Mouse (Mus musculus) liver, postnatal 0 days (tissue): ENCODE measurements around the gene Slc6a6. TPM values are rescaled to one million over a fixed set of nuclear protein-coding genes. Genes with fewer than 3 reads are reported as not detected.

Source experiments
- ATAC-seq: fragments of 200-750 bp; cut with Nextera tagmentation; 2 replicates; pipeline ENCODE4 v1.8.0; 2017; ENCODE audit warnings: mild to moderate bottlenecking, moderate library complexity
- DNase-seq: peaks from one replicate; pipeline ENCODE4 v3.0.0-alpha.2; 2016
- H3K27ac ChIP-seq: fragments of 300-500 bp; sonication (generic); 2 replicates; pipeline ENCODE4 v1.5.1; 2014; ENCODE audit warnings: antibody characterized with exemption, moderate library complexity, mild to moderate bottlenecking, low read depth
- H3K27me3 ChIP-seq: fragments of 300-500 bp; sonication (generic); 2 replicates; pipeline ENCODE4 v1.6.1; 2014; ENCODE audit warnings: low read length, control low read depth, mixed read lengths; ENCODE audit not compliant: insufficient read depth
- H3K36me3 ChIP-seq: fragments of 300-500 bp; sonication (generic); replicated peaks from 2 replicates; pipeline ENCODE4 v1.6.1; 2014; ENCODE audit warnings: mild to moderate bottlenecking, control low read depth, low read length, moderate library complexity, mixed read lengths; ENCODE audit not compliant: insufficient read depth
- H3K4me1 ChIP-seq: fragments of 300-500 bp; sonication (generic); 2 replicates; pipeline ENCODE4 v1.6.1; 2014; ENCODE audit warnings: antibody characterized with exemption, mild to moderate bottlenecking, control low read depth; ENCODE audit not compliant: insufficient read depth
- H3K4me2 ChIP-seq: fragments of 300-500 bp; sonication (generic); 2 replicates; pipeline ENCODE4 v1.6.1; 2014; ENCODE audit warnings: low read depth, mild to moderate bottlenecking, low read length, moderate library complexity, mixed read lengths
- H3K4me3 ChIP-seq: fragments of 300-500 bp; sonication (generic); 2 replicates; pipeline ENCODE4 v1.5.1; 2014; ENCODE audit warnings: low read depth, low read length
- H3K9ac ChIP-seq: fragments of 300-500 bp; sonication (generic); replicated peaks from 2 replicates; pipeline ENCODE4 v1.6.1; 2014; ENCODE audit warnings: mild to moderate bottlenecking, moderate library complexity
- H3K9me3 ChIP-seq: fragments of 300-500 bp; sonication (generic); 2 replicates; pipeline ENCODE4 v1.6.1; 2016; ENCODE audit warnings: mild to moderate bottlenecking, control low read depth, low read length, mixed read lengths
- CTCF ChIP-seq: sonication (generic); IDR thresholded peaks from 2 replicates; pipeline ENCODE4 v1.5.1; 2016; ENCODE audit warnings: antibody characterized with exemption, low read depth
- EP300 ChIP-seq: IDR thresholded peaks from 2 replicates; pipeline ENCODE4 v1.6.1; 2016; ENCODE audit warnings: antibody characterized with exemption, low read depth, mild to moderate bottlenecking
- WGBS: fragments of 180-500 bp; shearing (Covaris S2); extraction: QIAGEN DNeasy Blood & Tissue Kit; methylation state at CpG from one replicate; pipeline ENCODE4 v1.1.7; 2014; ENCODE audit not compliant: insufficient replicate concordance; 5-methylcytosine and 5-hydroxymethylcytosine counted together
- polyA plus RNA-seq: library from polyadenylated mRNA; unstranded; fragments of >200 nt; fragmentation: Nextera tagmentation; extraction: Ambion mirVana; gene quantifications from 2 replicates; pipeline ENCODE4 v1.2.1, GENCODE M21; 2015

Slc6a6 gene
- polyA plus RNA-seq, 1 experiment from 2014 or later = 34.4 TPM

GRCm38 (mm10) chr6:91646019-91646418 is 37.8 kb upstream of the Slc6a6 start:
- no peak overlapping the region for H3K4me3 ChIP-seq
- no peaks in the 10 kb centered on the region for H3K36me3 ChIP-seq
- no peaks in the 10 kb centered on the region for H3K27me3 ChIP-seq
- no peak overlapping the region for H3K4me2 ChIP-seq
- no peak overlapping the region for H3K9ac ChIP-seq
- ATAC-seq (no peak), DNase-seq (no peak)
- H3K9me3 ChIP-seq = no peaks in the 10 kb centered on the region
- TF ChIP-seq CTCF (no peak), EP300 (no peak)
- no peak overlapping the region for H3K27ac ChIP-seq
- no peaks in the 10 kb centered on the region for H3K4me1 ChIP-seq
- 84% methylated on average over 10 of the region's 10 CpGs for WGBS

DNA sequence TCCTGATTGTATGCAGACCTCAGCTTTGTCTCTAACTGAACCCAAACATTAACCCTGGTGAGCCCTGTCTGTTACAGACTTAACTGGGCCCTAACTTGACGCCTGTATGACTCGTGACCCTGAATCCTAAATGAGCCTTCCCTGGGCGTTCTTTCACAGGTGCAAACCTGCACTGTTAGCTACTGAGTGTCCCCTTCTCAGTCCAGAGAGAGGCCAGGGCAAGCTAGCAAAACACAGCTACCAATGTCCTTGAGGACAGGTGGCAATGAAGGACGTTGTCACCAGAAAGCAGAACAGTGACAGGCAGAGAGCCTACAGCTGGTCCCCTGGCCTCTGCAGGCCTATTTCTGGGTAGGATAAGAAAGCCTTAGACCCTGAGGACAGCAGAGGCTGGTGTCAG is 37.0 kb upstream of the Slc6a6 start:
- H3K4me3 ChIP-seq = no peak overlapping the region
- ATAC-seq = no peak

GRCm38 (mm10) chr6:91647385-91647791 is 36.5 kb upstream of the Slc6a6 start:
- 84% methylated on average over 9 of the region's 9 CpGs for WGBS
- no peaks in the 10 kb centered on the region for H3K4me1 ChIP-seq
- H3K4me2 ChIP-seq = no peak overlapping the region
- no peak overlapping the region for H3K27ac ChIP-seq
- H3K9me3 ChIP-seq = no peaks in the 10 kb centered on the region
- H3K9ac ChIP-seq = no peak overlapping the region
- no peaks in the 10 kb centered on the region for H3K36me3 ChIP-seq
- TF ChIP-seq CTCF = no peak
- TF ChIP-seq EP300 = no peak
- DNase-seq = no peak
- no peak overlapping the region for H3K4me3 ChIP-seq
- no peak for ATAC-seq
- no peaks in the 10 kb centered on the region for H3K27me3 ChIP-seq

More for the DNA sequence above, 37.0 kb upstream of the Slc6a6 start:
- TF ChIP-seq CTCF (no peak), EP300 (no peak)
- Histone ChIP-seq H3K36me3 (no peaks in the 10 kb centered on the region), H3K4me2 (no peak overlapping the region), H3K27ac (no peak overlapping the region), H3K27me3 (no peaks in the 10 kb centered on the region), H3K9ac (no peak overlapping the region), H3K9me3 (no peaks in the 10 kb centered on the region), H3K4me1 (no peaks in the 10 kb centered on the region)
- 59% methylated on average over 4 of the region's 4 CpGs for WGBS
- no peak for DNase-seq

DNA sequence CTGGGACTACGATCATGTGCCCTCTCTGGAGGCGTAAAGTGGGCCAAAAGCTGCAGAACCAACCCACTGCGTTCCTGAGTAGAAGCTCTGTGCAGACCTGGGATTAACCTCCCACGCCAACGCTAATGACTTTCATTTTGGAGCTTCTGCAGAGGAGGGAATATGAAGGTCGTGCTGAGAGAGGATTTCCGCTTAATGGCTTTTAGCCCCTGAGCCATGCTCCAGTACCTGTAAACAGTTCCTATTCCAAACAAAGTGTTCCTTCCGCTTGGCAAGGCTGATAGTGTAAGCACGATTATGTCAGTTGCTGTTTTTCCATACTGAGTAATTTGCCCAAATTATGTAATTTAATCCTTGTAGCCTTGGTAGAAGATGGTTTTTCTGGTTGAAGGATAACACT is 33.6 kb upstream of the Slc6a6 start:
- DNase-seq (no peak), ATAC-seq (no peak)
- H3K36me3 ChIP-seq = no peaks in the 10 kb centered on the region
- H3K27me3 ChIP-seq = no peaks in the 10 kb centered on the region
- no peaks in the 10 kb centered on the region for H3K9me3 ChIP-seq
- TF ChIP-seq CTCF = no peak
- H3K4me1 ChIP-seq = peaks cover 4% of the 10 kb centered on the region; the same call in 1 of the 2 replicates
- H3K4me2 ChIP-seq = no peak overlapping the region
- H3K4me3 ChIP-seq = no peak overlapping the region
- H3K27ac ChIP-seq = no peak overlapping the region
- WGBS = 72% methylated on average over 9 of the region's 9 CpGs
- no peak overlapping the region for H3K9ac ChIP-seq

- WGBS = 67% methylated on average over 3 of the region's 3 CpGs
- Histone ChIP-seq H3K4me2 (no peak overlapping the region), H3K36me3 (no peaks in the 10 kb centered on the region), H3K4me1 (peaks cover 5% of the 10 kb centered on the region; the same call in 1 of the 2 replicates), H3K27me3 (no peaks in the 10 kb centered on the region), H3K9me3 (no peaks in the 10 kb centered on the region), H3K27ac (no peak overlapping the region), H3K9ac (no peak overlapping the region), H3K4me3 (no peak overlapping the region)
- DNase-seq = no peak
- TF ChIP-seq CTCF = no peak
- ATAC-seq = no peak
These were observed 31.6 kb upstream of the Slc6a6 start for GRCm38 (mm10) chr6:91652296-91652695.

DNA sequence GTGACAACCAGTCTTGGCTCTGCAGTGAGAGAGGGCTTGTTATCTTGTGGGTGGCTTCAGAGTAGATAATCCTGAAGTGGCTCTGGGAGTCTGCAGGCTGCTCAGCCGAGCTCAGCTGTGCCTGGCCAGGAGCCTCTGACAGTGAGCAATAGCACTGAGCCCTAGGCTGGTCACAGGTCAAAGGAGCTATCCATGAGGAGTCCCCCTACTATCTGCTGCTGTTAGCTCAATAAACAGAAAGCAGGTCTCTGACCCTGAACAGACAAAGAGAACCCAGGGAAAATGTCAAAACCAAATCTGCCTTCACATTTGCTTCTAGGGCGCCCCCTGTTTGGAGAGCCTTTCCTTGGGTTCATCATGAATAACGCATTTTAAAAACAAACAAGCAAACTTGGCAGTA is 28.6 kb upstream of the Slc6a6 start:
- Histone ChIP-seq H3K4me1 (peaks cover 12% of the 10 kb centered on the region), H3K27me3 (no peaks in the 10 kb centered on the region), H3K4me2 (no peak overlapping the region), H3K36me3 (no peaks in the 10 kb centered on the region), H3K4me3 (no peak overlapping the region), H3K27ac (no peak overlapping the region), H3K9ac (no peak overlapping the region), H3K9me3 (no peaks in the 10 kb centered on the region)
- 41% methylated on average over 3 of the region's 3 CpGs for WGBS
- no peak for ATAC-seq
- TF ChIP-seq CTCF (peak; percentile 28; the same call in 1 of the 2 replicates), EP300 (no peak)
- DNase-seq = no peak

DNA sequence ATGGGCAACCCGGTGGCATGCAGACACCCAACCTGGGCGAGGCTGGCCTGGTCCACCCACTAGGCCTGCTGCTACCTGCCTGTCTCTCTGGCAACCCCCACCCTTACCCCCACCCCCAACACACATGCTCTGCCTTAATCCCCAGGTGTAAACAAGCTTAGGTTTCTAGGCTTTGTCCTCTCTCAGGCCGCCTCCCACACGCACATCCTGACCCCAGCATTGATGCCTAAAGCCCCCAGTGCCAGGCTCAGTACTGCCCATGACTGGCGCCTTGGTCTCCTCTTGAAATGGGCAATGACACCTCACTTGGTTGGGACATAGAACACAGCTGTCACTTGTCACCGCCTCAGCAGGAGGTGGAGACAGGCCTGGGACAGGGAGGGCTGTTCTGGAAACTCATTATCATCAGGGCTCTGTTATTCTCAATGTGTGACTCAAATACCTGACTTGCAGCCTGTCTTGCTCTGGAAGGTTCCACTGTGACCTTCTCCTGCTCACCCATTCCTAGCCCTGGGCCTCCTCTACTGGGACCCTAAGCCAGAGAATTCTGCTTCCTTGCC is 27.9 kb upstream of the Slc6a6 start:
- Histone ChIP-seq H3K4me3 (no peak overlapping the region), H3K4me2 (no peak overlapping the region), H3K9me3 (no peaks in the 10 kb centered on the region), H3K36me3 (no peaks in the 10 kb centered on the region), H3K4me1 (peaks cover 12% of the 10 kb centered on the region), H3K9ac (no peak overlapping the region), H3K27ac (no peak overlapping the region), H3K27me3 (no peaks in the 10 kb centered on the region)
- no peak for TF ChIP-seq CTCF
- TF ChIP-seq EP300 = no peak
- ATAC-seq (no peak), DNase-seq (no peak)
- 65% methylated on average over 6 of the region's 6 CpGs for WGBS
